Mouse (Mus musculus): ENCODE data around the gene Ppp2r1a.

The Ppp2r1a gene

DNA sequence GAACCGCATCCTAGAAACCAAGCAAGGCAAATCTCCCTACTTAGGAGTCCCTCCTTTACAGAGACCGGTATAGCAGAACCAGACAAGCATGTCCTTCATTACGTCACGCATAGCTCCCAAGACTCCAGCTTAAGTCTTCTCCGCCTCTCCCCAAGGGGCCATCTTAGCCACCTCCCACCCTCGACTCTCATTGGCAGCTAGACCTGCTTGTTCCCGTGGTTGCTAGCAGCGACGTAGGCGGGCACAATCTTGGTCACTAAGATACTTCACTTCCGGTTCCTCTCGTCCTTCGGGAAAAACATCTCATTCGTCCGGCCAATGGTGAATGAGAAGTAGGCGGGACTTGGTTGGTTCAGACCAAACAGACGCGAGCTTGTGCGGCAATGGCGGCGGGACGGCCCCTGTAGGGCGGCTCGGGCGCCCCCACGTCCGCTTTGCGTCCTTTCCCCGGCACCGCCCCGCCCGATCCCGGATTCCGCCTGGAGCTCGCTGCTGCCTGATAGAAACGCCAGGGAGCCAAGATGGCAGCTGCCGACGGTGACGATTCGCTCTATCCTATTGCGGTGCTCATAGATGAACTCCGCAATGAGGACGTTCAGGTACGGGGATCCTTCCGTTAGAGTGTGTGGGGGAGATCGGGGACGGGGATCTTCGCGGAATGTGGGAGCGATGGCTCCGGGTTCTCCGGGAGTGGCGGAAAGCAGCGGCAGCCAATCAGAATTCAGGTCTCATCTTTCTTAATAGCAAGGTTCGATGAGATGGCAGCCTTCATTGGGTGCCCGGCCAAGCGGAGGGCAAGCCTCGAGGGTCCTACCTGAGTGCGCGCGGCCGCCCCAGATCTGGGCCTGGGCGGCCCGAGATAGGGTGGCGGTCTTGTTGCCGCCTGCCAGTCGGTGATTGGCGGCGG, at the start of gene Ppp2r1a:
Ppp2r1a (plus strand) TSS at position 327 of the 907 bp plus-strand sequence.
- peak; percentile 99 for DNase-seq (ENCODE audit: low spot score)

DNA sequence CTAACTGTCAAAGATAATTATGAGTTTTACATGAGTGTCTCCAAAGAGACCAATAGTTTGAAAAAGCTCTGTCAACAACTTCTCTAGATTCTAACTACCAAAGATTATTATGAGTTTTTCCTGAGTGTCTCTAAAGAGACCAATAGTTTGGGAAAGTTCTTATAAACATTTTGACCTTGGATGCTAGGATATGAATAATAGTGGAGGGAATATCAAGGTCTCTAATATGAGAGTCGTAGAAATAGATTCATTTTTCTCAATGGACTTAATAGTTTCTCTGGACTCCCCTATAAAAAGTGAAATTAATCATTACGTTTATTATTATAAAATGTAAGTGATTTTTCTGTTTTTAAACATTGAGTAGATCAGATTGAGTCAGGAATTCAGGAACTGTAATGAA, 40.1 kb upstream of the Ppp2r1a start, which contains the start of gene Vmn1r231:
Vmn1r231 (minus strand) TSS at position 101 of the 400 bp plus-strand sequence.
- DNase-seq (ENCODE audit: low spot score): no peak

DNA sequence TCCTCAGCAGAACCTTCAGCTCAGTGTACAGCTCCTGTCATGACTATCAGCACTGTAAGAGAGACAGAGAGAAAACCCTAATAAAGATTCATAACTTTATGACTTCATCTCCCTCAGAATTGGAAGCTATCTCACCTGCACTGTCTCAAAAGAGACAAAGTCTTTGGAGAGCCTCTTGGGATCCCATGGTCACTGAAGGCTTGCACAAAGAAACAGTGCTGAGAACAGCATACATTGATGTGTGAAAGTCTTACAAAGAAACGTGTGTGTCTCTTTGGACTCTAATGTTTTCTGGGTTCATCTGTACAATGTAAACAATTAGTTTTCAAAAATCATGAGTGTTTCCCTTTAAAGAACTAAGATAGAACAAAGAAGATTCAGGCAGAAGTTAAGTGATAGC, 25.5 kb upstream of the Ppp2r1a start, which contains the start of gene Vmn1r232:
Vmn1r232 (minus strand) TSS at position 101 of the 400 bp plus-strand sequence.
- no peak for DNase-seq (ENCODE audit: low spot score)

GRCm38 (mm10) chr17:20944226-20944625, 885 bp upstream of the Ppp2r1a start:
- no peak for DNase-seq (ENCODE audit: low spot score)

DNA sequence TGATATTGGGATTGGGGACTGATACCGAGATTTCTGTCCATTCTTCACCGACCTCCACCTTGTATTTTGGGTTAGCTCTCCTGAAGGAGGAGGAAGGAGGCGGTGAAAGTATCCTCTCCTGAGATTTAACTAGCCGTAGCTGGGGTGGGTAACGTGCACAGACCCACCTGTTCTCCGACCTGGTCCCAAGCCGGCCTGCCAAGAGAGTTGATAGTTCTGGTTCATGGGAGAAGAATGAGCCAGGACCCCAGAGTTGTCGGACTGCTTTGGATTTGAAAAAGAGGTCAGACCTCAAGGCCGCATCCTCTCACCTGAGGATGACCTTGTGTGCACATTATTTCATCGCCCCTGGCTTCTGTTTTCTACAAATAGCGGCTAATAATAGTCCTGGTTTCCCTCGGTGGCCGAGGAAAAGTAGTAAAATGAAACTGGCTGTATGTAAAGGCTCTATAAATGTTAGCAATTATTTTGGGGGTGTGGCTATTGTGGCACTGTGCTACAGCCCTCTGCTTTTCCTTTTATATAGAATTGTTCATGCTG, 985 bp downstream of the Ppp2r1a start:
- no peak for DNase-seq (ENCODE audit: low spot score)

- no peak for DNase-seq (ENCODE audit: low spot score)
Measured at GRCm38 (mm10) chr17:20946636-20947035, 1.5 kb downstream of the Ppp2r1a start.

DNA sequence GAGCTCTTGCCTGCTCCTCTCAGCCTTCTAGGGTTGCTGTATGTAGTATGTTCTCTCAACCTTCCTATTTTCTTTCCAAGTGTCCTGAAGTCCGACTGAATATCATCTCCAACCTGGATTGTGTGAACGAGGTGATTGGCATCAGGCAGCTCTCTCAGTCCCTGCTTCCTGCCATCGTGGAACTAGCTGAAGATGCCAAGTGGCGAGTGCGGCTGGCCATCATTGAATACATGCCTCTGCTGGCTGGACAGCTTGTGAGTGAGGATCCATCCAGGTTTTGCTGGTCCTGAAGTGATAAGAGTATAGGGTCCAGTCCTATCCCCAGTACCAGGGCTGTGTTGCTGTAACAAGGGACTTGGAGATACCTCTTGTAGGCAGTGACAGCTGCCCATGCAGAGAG, 15.3 kb downstream of the Ppp2r1a start:
- no peak for DNase-seq (ENCODE audit: low spot score)

DNA sequence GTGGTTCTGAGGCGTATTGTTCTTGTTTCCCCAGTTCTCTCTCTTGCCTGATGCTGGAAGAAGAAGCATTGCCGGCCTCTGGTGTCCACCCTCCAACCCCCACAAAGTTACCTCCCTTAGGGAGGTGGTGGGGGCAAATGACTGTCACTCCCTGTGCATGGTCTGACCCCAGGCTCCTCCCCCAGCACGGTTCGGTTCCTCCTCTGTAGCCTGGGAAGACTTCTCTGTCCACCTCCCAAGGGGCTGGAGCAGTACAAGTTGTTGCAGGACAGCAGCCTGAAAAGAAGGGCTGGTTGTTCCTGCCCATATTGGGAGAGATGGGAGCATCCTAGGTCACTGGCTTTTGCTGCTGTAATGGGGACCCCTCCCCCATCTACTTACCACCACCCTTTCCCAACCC, 20.3 kb downstream of the Ppp2r1a start:
- DNase-seq (ENCODE audit: low spot score): no peak

GRCm38 (mm10) chr17:20966681-20967080, 21.6 kb downstream of the Ppp2r1a start:
- DNase-seq (ENCODE audit: low spot score): no peak

- DNase-seq (ENCODE audit: low spot score): no peak
Measured at GRCm38 (mm10) chr17:20993716-20994115, 48.6 kb downstream of the Ppp2r1a start.

DNA sequence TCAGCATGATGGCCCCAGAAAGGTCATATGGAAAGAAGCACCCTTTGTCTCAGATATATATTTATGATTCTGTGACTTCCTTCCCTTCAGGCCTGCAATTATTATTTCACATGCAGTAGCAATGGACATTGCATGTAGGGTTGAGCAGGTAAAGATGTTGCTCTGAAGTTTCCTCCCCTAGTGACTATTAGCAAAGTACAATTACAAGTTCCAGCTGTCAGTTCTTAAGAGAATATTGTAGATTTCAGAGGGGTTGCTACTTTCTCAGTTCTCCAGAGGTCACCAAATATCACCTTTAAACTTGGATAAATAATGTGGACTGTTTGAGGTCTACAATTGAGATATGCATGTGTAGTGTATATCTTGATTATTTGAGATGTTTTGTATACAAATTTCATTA, 51.3 kb downstream of the Ppp2r1a start, which contains the start of gene Vmn1r233:
Vmn1r233 (minus strand) TSS at position 101 of the 400 bp plus-strand sequence.
- no peak for DNase-seq (ENCODE audit: low spot score)

GRCm38 (mm10) chr17:21008382-21009331, 63.5 kb downstream of the Ppp2r1a start, which contains the start of gene Zfp160:
Gene Zfp160, plus strand, starts transcription at chr17:21008903.
- DNase-seq (ENCODE audit: low spot score): peak; percentile 91

GRCm38 (mm10) chr17:21009726-21010125, 64.6 kb downstream of the Ppp2r1a start:
- DNase-seq (ENCODE audit: low spot score): no peak
